Mouse (Mus musculus) limb, embryonic 14.5 days (tissue): ENCODE data around the gene Cdh4. TPM values are rescaled to one million over a fixed set of nuclear protein-coding genes. Genes with fewer than 3 reads are reported as not detected.

Source experiments
- ATAC-seq: fragments of 200-750 bp; cut with Nextera tagmentation; 2 replicates; pipeline ENCODE4 v1.8.0; 2017; ENCODE audit warnings: low read depth, moderate number of reproducible peaks, moderate TSS enrichment; ENCODE audit not compliant: low FRiP score
- DNase-seq: peaks from one replicate; pipeline ENCODE4 v3.0.0-alpha.2; 2015; ENCODE audit warnings: low spot score
- H3K27ac ChIP-seq: fragments of 300-500 bp; sonication (generic); replicated peaks from 2 replicates; pipeline ENCODE4 v1.5.1; 2014; ENCODE audit warnings: low read depth, mild to moderate bottlenecking, low read length, moderate library complexity, mixed read lengths
- H3K27me3 ChIP-seq: fragments of 300-500 bp; sonication (generic); 2 replicates; pipeline ENCODE4 v1.6.1; 2014; ENCODE audit warnings: low read length, mixed read lengths; ENCODE audit not compliant: control insufficient read depth, insufficient read depth
- H3K36me3 ChIP-seq: fragments of 300-500 bp; sonication (generic); 2 replicates; pipeline ENCODE4 v1.6.1; 2014; ENCODE audit warnings: mild to moderate bottlenecking, low read length, moderate library complexity, mixed read lengths; ENCODE audit not compliant: control insufficient read depth, insufficient read depth
- H3K4me1 ChIP-seq: fragments of 300-500 bp; sonication (generic); 2 replicates; pipeline ENCODE4 v1.6.1; 2014; ENCODE audit warnings: antibody characterized with exemption, low read length, mixed read lengths; ENCODE audit not compliant: control insufficient read depth, insufficient read depth
- H3K4me2 ChIP-seq: fragments of 300-500 bp; sonication (generic); replicated peaks from 2 replicates; pipeline ENCODE4 v1.6.1; 2014; ENCODE audit warnings: low read depth, mild to moderate bottlenecking, low read length, moderate library complexity; ENCODE audit not compliant: severe bottlenecking
- H3K4me3 ChIP-seq: fragments of 300-500 bp; sonication (generic); replicated peaks from 2 replicates; pipeline ENCODE4 v1.5.1; 2014; ENCODE audit warnings: low read length
- H3K9ac ChIP-seq: fragments of 300-500 bp; sonication (generic); 2 replicates; pipeline ENCODE4 v1.6.1; 2014; ENCODE audit warnings: mild to moderate bottlenecking, low read depth, low read length, moderate library complexity; ENCODE audit not compliant: severe bottlenecking
- H3K9me3 ChIP-seq: fragments of 300-500 bp; sonication (generic); 2 replicates; pipeline ENCODE4 v1.6.1; 2016; ENCODE audit warnings: low read length; ENCODE audit not compliant: control insufficient read depth
- POLR2A ChIP-seq: fragments of 200-500 bp; IDR thresholded peaks from 2 replicates; pipeline ENCODE4 v1.8.0; 2012; ENCODE audit warnings: inconsistent platforms, mild to moderate bottlenecking, moderate library complexity, borderline replicate concordance; ENCODE audit not compliant: insufficient read depth, insufficient read length; ENCODE audit errors: extremely low read depth
- WGBS: fragments of 180-500 bp; shearing (Covaris S2); extraction: QIAGEN DNeasy Blood & Tissue Kit; methylation state at CpG from one replicate; pipeline ENCODE4 v1.1.7; 2014; 5-methylcytosine and 5-hydroxymethylcytosine counted together
- polyA plus RNA-seq, 2 experiments: library from polyadenylated mRNA; depleted of rRNA in 1 of 2; stranded (reverse) in 1 of 2; unstranded in 1 of 2; fragments of >200 nt; fragmentation: Nextera tagmentation in 1 of 2; extraction: Ambion mirVana in 1 of 2; gene quantifications; 2 replicates each; pipeline versions ENCODE4 v1.2.1 to v1.2.3; 2012 to 2014

Gene Cdh4
- polyA plus RNA-seq, 2 experiments = 7.5 to 9.0 TPM

DNA sequence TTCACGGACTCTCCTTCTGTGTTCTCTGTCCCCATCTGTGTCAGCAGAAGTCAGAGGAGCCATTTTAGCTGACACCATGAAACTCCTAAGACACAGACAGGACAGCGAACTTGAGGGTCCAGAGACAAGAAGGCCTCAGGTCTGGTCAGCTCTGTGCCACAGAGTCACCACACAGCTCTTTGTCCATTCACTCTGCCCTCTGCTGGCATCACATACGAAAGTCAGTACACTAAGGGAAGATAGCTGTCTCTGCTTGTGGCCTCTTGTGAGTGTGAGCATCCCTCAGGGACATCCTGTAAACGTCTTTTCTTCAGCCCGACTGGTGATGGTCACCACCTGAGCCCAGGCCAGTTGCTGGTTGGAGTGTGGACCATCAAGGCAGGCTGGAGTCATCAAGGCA, 422.9 kb downstream of the Cdh4 start:
- H3K4me3 ChIP-seq = no peak overlapping the region
- ATAC-seq (no peak), DNase-seq (no peak)
- no peak overlapping the region for H3K4me2 ChIP-seq
- 75% methylated on average over 5 of the region's 5 CpGs for WGBS
- no peak overlapping the region for H3K27ac ChIP-seq
- TF ChIP-seq POLR2A = no peak
- no peaks in the 10 kb centered on the region for H3K9me3 ChIP-seq
- H3K4me1 ChIP-seq = no peaks in the 10 kb centered on the region
- no peaks in the 10 kb centered on the region for H3K36me3 ChIP-seq
- H3K9ac ChIP-seq = no peak overlapping the region
- H3K27me3 ChIP-seq = no peaks in the 10 kb centered on the region

DNA sequence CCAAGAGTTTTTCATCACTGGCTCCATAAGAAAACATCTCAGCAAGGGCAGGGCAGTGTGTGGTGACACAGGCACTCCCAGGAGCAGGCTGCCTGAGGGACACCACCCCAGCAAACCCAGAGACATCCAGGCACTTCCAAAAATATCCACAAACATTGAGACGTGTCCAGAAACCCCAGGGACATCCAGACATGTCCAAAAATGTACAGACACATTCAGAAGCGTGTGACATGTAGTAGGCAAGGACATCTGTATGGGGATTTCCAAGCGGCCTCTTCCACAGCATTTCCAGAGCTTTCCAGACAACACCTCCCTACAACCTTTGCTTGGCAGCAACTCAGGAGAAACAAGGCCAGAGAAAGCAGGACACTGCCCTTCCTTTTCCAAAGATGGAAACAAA, 425.4 kb downstream of the Cdh4 start:
- Histone ChIP-seq H3K4me3 (no peak overlapping the region), H3K27me3 (no peaks in the 10 kb centered on the region), H3K9me3 (no peaks in the 10 kb centered on the region), H3K27ac (no peak overlapping the region), H3K9ac (no peak overlapping the region), H3K4me1 (no peaks in the 10 kb centered on the region), H3K36me3 (no peaks in the 10 kb centered on the region), H3K4me2 (no peak overlapping the region)
- no peak for ATAC-seq
- DNase-seq = no peak
- no peak for TF ChIP-seq POLR2A
- 74% methylated on average over 3 of the region's 3 CpGs for WGBS

DNA sequence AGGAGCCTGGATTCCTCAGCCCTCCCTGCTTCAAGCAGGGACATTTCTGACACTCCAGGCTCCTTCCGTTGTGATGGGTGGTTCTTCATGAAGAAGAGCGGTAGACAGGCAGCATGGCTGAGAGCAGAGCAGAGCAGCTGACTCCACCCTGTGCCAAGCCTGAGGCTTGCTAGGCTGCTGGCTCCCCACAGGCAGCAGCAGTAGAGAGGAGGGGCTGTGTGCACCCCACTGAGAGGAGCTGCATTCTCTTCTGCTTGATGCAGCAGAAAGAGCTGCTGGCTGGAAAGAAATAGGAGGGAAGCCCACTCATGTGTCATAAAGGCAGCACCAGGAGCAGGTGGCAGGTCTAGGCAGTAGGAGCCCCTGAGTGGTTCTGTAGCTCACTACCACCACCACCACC, 427.6 kb downstream of the Cdh4 start:
- Histone ChIP-seq H3K4me2 (no peak overlapping the region), H3K9me3 (no peaks in the 10 kb centered on the region), H3K27me3 (no peaks in the 10 kb centered on the region), H3K4me3 (no peak overlapping the region), H3K36me3 (no peaks in the 10 kb centered on the region), H3K9ac (no peak overlapping the region), H3K4me1 (no peaks in the 10 kb centered on the region), H3K27ac (no peak overlapping the region)
- DNase-seq (no peak), ATAC-seq (no peak)
- 19% methylated on average over 2 of the region's 2 CpGs for WGBS
- no peak for TF ChIP-seq POLR2A

DNA sequence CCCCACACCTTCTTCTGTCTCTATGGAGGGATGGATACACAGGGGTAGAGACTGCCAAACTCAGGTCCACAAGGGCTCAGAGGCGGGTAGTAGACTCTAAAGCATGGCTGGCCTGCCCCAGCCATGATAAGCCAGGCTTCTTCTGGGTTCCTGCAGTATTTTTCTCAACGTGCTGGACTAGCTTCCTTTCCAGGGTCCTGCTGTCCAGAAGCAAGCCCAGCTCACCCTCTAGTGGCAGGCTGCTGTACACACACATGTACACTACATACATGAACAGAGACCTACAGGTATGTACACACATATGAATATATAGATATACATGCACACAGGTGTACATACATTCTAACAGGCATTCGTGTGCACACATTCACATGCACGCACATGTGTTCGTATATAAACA, 430.5 kb downstream of the Cdh4 start:
- Histone ChIP-seq H3K27me3 (no peaks in the 10 kb centered on the region), H3K36me3 (no peaks in the 10 kb centered on the region), H3K27ac (no peak overlapping the region), H3K4me3 (no peak overlapping the region), H3K9me3 (no peaks in the 10 kb centered on the region), H3K9ac (no peak overlapping the region), H3K4me1 (no peaks in the 10 kb centered on the region), H3K4me2 (no peak overlapping the region)
- 64% methylated on average over 5 of the region's 5 CpGs for WGBS
- DNase-seq = peak; percentile 37
- ATAC-seq = no peak
- TF ChIP-seq POLR2A = no peak

DNA sequence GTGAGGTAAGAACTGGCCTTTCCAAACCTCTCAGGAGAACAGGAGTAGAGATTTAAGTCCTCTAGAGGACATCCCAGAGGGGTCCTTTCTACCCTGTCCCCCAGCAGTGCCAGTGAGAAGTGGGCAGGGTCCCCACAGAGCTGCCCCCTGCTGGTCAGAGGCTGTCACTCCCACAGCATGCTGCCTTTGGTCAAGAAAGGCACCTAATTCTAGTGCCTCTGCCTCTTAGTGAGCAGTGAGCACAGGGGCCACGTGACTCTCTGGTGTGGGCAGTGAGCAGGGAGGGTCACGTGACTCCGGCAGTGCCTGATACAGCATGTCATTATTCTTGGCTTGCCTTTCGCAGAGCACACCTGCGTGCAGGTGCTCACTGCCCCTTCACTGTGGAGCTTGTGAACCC, 431.1 kb downstream of the Cdh4 start:
- ATAC-seq (no peak), DNase-seq (no peak)
- 48% methylated on average over 5 of the region's 5 CpGs for WGBS
- H3K36me3 ChIP-seq = no peaks in the 10 kb centered on the region
- H3K9ac ChIP-seq = no peak overlapping the region
- H3K27ac ChIP-seq = no peak overlapping the region
- H3K4me1 ChIP-seq = no peaks in the 10 kb centered on the region
- no peak overlapping the region for H3K4me2 ChIP-seq
- H3K4me3 ChIP-seq = no peak overlapping the region
- TF ChIP-seq POLR2A = no peak
- H3K27me3 ChIP-seq = no peaks in the 10 kb centered on the region
- no peaks in the 10 kb centered on the region for H3K9me3 ChIP-seq

DNA sequence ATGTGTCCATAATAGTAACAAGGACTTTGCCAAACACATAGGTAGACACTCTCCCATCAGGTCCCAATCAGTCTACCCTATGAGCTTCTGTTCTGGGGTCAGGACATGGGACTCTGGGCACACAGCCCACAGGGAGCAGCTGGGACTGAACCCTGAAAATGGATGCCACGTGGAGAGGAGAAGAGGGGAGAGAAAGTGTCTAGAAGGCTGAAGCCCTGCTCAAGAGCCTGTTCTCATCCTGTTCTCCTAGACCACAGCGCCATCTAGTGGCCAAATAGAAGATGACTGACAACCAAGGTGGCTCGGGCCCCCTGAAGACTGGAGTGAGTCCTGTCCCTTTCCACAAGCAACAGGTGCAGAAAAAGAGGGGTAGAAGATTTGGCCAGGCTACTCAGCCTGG, 432.9 kb downstream of the Cdh4 start:
- H3K4me1 ChIP-seq = no peaks in the 10 kb centered on the region
- no peak overlapping the region for H3K4me3 ChIP-seq
- TF ChIP-seq POLR2A = no peak
- 0% methylated on average over 3 of the region's 3 CpGs for WGBS
- H3K27me3 ChIP-seq = no peaks in the 10 kb centered on the region
- H3K9me3 ChIP-seq = no peaks in the 10 kb centered on the region
- H3K36me3 ChIP-seq = no peaks in the 10 kb centered on the region
- no peak overlapping the region for H3K9ac ChIP-seq
- no peak overlapping the region for H3K4me2 ChIP-seq
- DNase-seq (peak; percentile 83), ATAC-seq (peak; percentile 47; the same call in 1 of the 2 replicates)
- no peak overlapping the region for H3K27ac ChIP-seq
